Mouse (Mus musculus): ENCODE results near the gene Tnfrsf14.
A peak's percentile ranks its signal among the peaks of the same experiment; 100 is the strongest.

The Tnfrsf14 gene

DNA sequence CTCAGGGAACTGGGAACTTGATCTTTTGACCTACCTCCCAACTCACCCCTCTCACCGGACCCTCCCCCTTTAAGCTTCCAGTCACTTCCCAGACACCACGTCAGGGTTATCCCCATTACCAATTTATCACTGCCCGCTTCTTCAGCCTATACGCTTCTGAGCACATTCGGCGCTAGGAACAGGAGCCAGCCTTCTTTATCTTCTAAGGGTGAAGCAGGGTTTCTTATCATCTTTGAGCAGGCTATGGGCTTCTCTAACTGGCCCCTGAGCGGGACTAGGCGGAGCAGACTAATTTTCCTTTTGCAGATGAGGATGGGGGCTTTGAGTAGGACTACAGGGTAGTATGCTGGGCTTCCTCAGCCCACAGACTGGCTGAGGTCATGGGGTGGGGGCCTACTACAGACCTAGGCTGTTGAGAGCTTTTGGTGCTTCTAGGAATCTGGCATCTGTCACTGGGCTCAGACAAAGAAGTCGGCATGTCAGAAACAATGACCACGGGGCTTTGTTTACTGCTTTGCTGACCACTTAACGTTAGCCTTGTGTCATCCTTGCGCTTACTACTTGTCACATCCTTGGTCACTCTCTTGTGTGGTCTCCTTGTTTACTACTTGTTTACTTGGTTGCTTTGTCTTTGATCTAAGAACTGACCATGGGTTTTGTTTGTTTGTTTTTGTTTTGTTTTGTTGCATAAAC, at the start of gene Tnfrsf14:
TSS of gene Tnfrsf14 (minus strand) at position 169 of the 693 bp plus-strand sequence.
- no peak for DNase-seq (ENCODE audit: low spot score)

DNA sequence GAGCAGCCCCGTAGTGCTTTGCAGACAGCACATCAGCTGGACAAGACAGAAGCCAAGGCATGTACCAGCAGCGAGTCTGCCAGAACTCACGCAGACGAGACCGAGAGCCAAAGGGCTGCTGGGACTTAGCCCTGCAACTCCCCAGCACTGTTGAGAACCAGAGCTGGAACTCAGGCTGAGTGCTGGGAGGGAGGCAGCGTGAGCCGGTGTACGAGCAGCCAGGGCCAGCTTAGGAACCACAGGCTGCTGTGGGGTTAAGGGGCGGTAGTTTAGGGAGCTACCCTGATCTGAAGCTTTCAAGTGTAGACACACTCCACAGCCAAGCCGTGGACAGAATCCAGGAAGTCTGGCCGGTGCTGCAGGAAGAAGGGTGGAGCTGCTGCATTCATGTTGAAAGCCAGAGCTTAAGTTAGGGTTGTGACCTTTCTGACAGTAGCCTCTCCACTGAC, 45.8 kb upstream of the Tnfrsf14 start:
- DNase-seq (ENCODE audit: low spot score) = no peak

DNA sequence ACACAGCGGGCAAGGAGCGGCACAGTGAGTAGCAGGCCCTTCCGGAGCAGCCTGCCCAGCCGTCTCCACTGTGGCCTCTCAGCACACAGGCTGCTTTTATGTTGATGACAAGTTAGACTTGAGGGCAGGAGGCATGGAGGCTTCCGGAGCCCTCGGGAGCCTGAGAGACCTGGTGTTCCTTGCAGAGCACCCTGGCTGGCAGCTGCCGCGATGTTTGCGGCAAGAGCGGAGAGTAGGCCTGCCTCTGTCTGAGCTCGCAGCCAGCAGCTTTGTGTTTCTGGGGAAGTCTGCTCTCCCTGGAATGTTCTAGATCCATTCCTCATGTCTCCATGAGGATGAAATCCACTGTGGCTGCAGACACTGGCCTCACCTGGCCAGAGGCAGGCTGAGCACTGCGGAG, 44.2 kb upstream of the Tnfrsf14 start:
- DNase-seq (ENCODE audit: low spot score) = no peak

DNA sequence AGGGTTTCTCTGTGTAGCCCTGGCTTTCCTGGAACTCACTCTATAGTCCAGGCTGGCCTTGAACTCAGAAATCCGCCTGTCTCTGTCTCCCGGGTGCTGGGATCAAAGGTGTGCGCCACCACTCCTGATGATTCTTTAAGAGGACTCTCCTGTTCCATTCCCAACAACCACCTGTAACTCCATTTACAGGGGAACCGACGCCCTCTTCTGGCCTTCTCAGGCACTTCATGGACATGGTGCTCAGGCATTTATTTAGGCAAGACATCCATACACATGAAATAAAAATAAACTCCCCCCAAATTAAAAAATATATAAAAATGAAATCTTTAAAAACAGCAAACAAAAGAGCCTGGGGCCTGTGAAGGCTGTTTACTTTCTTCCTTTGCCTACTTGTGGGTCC, 38.8 kb upstream of the Tnfrsf14 start:
- DNase-seq (ENCODE audit: low spot score) = peak; percentile 71

DNA sequence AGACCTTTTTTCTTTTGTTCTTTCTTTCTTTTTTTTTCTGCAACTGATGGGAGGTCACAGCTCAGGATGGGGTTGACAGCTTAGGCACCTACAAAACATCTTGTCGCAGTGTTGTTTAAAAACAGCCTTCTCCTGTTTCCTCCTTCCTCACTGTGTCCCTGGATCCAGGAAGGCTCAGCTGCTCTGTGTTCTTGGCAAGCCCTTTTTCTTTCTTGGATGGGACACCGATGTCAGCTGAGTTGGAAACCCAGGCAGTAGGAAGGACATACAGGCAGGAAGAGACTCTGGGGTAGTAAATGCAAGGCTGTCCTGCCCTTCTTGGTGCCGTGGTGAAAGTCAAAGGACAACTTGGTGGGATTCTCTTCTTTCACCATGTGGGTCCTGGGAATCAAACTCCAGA, 37.5 kb upstream of the Tnfrsf14 start:
- DNase-seq (ENCODE audit: low spot score) = no peak

DNA sequence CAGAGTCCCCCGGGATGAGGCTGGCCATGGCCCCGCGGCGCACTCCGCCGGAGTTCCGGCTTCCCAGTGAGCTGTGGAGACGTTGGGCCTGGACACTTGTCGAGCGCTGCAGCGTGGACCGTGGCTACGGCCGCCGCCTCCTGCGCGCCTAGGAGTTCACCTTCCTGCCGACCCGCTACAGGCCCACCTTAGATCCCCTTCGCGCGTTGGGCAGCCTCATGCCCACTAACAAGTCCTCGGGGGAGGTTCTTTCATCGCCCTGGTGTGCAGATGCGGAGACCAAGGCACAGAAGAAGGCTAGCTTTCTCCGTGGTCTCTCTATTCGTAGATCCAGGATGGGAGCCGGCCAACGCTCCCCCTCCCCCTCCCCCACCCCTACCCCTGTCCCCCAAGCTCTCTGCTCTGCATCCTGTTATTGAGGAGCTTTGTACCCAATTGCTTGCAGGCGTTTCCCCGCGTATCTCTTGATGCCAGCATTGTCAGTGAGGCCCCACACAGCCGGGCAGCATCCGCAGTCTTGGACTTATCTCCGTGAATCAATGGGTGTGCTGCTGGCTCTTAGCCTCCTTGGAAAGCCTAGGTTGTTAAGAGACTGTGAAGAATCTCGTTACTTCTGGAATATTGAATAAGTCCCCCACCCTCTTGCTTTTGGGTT, 36.3 kb upstream of the Tnfrsf14 start:
- peak; percentile 53 for DNase-seq (ENCODE audit: low spot score)

DNA sequence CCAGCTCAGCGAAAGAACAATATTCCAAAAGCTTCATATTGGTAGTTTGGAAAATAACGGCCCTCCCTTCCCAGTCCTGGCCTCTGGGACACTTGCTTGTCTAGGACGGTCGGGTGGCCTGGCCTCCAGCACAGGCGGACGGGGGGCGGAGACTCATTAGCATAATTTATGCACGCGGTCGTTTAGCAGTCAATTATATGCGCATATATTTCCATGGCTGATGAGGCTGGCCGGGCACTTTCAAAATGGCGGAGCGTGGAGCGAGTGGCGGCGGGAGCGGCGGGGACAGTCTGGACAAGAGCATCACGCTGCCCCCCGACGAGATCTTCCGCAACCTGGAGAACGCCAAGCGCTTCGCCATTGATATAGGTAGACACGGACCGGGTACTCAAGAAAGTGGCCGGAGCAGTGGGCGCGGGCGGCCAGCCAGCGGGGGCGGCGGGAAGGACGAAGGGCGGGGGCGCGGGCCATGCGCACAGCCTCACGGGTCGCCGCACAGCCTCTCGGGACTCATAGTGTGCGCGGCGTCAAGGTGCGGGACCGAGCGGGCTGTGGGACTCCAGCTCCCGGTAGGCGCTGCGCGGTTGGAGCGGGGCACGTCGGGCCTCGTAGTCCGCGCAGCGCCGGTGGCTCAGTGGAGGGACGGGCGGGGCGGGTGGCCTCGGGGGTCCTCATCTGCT, 35.7 kb upstream of the Tnfrsf14 start, which contains the start of gene Pank4:
TSS of gene Pank4 (plus strand) at position 223 of the 680 bp plus-strand sequence.
- DNase-seq (ENCODE audit: low spot score) = peak; percentile 95

DNA sequence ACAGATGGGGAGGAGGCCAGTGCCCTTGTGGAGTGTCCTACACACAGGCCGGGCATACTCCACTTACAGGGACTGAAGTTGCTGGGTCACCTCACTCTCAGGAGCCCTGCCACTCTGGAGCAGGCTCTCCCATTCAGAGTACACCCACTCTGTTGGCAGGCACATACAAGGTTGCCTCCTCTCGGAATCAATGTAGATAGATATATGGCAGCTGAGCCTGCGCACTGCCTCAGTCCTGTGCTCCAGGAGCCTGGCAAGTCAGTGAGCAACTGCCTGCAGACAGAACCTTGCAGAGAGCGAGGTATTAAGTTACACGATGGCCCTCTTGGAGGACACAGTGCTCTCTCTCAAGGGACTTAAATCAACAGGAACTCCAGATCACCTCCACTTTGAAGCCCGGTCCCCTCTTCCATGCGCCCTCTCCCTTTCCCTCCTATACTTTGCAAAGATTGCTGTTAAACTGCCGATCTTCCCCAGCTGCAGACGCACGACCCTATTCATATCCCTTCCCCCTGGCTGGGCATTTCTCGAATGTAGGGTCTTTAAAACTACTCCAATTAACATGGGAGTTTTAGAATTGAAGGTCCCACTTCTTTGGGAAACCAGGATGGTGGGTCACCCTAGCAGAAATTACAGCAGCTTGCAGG, 35.0 kb upstream of the Tnfrsf14 start:
- peak; percentile 36 for DNase-seq (ENCODE audit: low spot score)

DNA sequence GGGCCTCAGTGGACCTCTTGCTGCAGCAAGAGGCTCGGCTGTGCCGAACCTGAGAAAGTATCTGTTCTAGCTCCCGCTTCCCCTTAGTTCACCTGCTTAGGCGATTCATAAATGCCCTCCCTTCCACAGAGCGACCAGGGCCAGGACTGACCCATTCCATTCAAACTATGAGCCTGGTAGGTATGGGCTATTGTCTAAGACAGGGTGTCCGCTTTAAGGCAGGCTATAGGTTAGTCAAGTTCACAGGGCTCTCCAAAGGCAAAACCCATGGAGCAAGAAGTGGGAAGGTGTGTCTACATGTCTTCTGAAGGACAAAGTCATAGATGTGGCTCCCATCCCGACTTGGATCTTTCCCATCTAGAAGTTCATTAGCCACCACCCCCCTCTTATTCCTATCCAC, 34.3 kb upstream of the Tnfrsf14 start:
- DNase-seq (ENCODE audit: low spot score) = no peak

DNA sequence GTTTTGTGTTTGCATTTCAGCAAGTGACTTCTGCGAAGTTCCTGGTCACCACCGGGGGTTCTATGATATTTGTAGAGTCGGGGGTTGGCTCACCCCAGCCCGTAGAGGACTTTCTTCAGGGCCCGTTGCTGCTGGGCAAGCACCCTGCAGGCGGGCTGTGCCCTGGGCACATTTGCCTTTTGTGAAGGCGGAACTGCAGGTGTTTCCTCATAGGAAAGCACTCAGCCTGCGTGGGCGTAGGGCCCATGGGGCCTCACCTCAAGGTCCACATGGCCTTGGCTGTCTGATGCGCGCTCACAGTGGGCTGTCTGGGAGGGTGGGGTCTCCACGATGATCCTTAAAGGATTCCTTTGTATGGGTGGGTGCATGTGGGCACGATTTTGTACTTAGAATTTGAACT, 33.5 kb upstream of the Tnfrsf14 start:
- no peak for DNase-seq (ENCODE audit: low spot score)

DNA sequence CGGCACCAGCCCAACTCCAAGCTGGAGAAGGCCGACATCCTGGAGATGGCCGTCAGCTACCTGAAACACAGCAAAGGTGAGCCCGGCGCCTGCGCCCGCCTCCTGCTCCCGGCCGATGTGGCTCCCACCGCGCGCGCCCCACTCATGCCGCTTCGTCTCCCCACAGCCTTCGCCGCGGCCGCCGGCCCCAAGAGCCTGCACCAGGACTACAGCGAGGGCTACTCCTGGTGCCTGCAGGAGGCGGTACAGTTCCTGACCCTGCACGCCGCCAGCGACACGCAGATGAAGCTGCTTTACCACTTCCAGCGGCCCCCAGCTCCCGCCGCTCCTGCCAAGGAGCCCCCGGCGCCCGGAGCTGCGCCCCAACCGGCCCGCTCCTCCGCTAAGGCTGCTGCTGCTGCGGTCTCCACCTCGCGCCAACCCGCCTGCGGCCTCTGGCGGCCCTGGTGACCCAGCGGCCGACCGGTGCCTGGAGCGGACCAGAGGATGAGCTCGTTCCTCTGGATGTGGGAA, 32.9 kb upstream of the Tnfrsf14 start:
- DNase-seq (ENCODE audit: low spot score) = peak; percentile 70

DNA sequence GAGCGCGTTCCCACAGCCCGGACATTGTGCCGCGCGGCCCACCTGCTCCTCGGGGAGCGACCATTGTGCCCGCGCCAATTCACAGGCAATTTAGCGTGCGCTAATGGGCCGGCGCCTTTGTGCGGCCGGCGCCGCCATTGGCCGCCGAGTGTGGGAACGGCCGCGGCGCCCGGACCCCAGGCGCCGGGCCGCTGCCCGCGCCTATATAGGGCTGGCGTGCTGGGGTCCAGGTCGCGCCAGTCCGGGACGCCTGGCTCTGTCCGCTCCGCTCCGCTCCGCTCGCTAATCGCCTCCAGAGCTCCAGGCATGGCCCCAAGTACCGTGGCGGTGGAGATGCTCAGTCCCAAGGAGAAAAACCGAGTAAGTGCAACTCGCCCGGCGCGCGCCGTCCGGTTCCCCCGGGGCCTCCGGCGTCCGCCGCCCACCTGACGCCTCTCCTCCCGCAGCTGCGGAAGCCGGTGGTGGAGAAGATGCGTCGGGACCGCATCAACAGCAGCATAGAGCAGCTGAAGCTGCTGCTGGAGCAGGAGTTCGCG, 32.4 kb upstream of the Tnfrsf14 start, which contains the start of gene Hes5:
TSS of gene Hes5 (plus strand) at position 234 of the 536 bp plus-strand sequence.
- DNase-seq (ENCODE audit: low spot score) = peak; percentile 62

DNA sequence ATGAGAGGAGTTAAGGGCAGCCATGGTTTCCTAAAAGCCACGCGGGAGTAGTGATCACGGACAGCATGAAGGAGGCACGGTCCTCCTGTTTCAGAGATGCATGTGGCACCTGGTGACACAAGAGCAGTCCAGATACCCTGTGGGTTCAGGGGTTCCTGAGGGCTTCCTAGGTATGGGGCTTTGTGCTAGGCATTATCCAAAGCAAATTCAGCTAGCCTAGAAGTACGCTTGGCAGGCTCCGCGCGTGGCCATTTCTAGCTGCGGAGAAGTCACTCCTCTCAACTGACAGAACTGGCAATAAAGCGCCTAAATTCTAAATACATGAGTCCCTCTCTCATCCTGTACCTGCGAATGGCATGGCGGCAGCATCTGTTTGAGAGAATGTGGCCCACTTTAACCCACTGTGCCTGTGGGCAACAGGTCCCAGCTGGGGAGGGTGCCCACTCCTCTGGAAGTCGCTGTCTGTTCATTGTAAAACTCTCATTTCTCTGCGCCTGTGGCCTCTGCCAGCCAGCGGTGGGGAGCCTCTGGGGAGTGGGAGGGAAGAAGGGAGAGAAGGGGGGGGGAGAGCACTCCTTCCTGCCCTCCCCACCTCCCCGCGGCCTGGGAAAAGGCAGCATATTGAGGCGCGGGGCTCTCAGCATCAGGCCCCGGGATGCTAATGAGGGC, 31.8 kb upstream of the Tnfrsf14 start:
- no peak for DNase-seq (ENCODE audit: low spot score)

DNA sequence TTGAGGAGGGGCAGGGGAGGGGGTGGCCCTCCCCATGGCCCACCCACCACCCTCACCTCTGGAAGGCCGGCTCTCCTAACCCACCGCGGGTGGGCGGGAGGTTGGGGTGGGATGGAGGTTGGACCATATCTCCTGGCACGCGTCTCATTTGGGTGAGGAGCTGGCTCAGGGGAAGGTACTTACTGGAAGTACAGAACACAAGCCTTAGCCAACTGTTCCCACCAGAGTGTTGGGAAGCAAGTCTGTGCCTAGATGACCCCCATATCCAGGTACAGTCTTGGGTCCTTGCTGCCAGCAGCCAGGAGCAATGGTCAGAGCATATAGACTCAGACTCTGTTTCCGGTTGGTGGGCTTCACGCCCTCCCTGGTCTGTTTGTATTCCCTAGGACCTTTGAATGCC, 30.3 kb upstream of the Tnfrsf14 start:
- DNase-seq (ENCODE audit: low spot score) = no peak

DNA sequence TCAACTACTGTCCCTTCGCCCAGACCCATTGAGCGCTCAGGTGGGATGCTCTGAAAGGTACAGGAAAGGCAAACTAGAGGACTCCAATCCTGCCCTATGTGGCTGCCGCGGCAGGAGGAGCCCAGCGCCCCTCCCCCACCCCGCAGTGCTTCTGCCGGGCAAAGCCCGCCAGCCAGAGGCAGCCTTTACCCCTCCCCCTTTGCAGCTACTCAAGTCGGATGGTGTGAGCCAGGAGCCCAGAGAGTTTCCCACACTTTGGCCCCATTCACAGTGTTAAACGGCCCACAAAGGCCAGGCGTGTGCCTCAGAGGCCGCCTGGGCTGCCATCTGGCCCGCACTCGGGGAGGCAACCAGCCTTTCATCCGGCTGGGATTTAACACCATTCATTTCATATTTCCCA, 29.8 kb upstream of the Tnfrsf14 start:
- DNase-seq (ENCODE audit: low spot score) = peak; percentile 72

DNA sequence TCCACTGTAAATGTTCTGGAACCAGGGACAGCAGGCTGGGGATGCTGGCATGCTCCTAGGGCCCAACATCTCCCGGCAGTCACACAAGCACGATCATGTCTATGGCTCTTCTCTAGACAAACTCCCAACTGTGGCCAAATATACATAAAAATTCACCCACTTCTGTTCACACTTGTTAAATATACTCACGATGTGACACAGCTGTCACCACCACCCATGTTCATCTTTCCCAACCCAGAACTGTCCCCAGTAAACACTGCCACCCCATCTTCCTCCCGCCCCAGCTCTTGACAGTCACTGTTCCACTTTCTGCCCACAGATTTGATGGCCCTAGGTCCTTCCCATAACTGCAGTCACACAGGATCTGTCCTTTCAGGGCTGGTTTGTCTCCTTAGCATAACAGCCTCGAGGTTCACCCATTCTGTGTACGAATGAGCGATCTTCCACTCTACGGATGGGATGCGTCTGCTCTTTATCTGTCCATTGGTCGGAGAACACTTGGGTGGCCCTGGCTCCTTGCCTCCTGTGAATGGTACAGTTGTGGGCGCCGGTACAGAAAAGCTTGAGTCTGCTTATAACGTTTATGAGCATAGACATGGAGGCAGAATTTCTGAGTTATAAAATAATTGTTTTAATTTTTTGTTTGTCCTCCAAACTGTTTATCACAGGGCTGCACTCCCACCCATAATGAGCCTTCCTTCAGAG, 29.1 kb upstream of the Tnfrsf14 start:
- DNase-seq (ENCODE audit: low spot score) = no peak

DNA sequence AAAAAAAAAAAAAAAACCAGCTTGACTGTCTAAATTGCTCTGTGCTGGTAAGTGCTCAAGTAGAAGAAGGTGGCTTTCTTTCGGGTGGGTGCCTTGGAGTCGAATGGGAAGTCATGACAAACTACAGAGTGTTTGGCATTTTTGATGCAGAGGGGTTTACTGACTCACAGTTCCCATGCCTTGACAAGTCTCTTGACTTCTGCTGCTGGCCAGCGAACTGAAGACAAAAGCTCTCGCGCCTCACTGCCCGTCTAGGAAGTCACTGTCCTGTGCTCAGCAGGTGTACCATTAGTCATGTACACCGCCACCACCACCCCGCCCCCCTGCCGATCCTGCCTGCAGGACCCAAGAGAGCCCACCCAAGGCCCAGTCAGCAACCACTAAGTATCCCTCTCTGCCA, 28.2 kb upstream of the Tnfrsf14 start:
- DNase-seq (ENCODE audit: low spot score) = no peak

DNA sequence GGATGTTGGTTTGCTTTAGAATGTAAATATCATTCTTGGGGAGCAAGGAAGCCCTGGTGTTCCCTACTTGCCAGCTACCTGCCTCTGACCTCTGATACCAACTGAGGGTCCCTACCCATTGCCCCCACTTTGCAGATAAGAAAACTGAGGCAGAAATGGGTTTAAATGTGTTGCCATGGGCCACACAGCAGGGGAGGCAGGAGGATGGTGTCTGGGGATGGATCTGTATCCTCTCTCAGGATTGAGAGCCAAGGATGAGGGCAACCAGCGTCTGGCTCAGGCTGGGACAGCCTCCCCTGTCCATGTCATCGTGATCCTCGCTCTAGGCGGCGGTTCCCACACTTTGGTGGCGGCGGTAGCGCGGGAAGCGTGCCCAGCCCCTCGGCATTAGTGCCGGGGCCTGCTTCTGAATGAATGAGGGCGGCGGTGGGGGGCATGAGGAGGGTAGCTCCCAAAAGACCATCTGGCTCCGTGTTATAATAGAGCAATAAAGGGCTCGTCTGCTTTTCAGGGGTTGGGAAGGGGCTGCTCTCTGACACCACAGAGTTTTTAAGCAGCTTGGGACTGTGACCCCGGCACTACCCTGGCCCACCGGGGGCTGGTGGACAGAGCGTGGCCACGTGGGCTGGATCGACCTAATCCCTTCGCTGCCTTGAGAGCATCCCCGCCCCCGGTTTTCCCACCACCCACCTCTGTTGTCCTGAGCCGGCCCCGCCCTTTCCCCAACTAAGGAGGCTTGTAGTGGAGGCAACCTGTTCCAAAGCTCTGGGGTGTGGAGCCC, 24.3 kb upstream of the Tnfrsf14 start:
- no peak for DNase-seq (ENCODE audit: low spot score)

DNA sequence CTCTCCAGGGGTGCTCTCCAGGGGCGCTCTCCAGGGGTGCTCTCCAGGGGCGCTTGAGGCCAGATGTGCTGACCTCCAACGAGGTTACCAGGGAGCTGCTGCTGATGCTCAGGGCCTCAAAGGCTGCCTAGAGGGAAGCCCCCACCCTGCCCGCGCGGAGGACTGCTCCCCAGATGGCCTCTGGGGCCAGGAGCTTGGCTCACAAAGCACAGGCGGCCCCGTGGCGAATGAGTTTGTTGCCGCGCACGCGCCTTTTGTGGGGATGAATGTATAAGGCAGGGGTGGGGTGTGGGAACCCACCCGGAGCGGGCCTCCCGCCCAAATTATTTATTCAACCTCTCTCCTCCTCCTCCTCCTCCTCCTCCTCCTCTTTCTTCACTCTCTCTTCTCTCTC, 21.2 kb upstream of the Tnfrsf14 start:
- peak; percentile 46 for DNase-seq (ENCODE audit: low spot score)
